Mouse (Mus musculus): Measurements from ENCODE around the gene Olfr1357.

Olfr1357 gene

DNA sequence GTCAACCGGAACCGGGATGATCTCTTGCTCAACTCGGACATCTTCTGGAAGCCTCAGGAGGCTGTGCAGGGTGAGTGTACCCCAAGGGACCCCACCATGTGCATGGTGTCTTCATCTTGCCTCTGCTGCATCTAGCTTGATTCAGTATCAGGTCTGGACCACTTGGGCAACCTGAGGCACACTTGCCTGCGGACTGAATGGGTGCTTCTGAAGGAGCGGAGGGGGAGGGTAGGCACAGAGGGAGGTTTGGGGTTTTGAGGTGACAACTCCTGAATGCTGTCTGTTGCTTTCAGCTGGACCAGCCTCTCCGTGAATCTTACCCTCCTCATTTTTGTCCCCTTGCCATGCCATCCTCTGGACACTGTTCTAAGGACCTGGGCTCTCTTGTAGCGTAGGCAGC is 36.8 kb downstream of the Olfr1357 start:
- DNase-seq (ENCODE audit: low read depth), result no peak

DNA sequence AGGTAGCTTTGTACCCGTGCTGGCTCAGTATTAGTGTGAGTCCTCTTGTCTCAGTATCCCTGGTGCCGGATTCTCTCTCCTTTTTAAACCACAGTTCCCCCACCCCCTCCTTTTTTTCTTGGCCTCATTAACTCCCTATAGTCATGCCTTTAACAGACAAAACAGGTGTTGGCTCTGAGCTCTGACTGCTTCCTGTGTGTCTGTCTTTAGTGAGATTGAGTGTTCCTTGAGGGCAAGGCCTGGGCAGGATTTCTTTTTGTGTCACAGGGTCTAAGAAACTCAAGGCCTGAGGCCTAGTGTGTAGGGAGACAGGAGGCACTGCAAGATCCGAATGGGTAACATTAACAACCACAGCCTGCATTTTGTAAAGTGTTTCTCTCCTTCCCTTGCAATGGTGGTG is 39.7 kb downstream of the Olfr1357 start:
- DNase-seq (ENCODE audit: low read depth), result no peak

DNA sequence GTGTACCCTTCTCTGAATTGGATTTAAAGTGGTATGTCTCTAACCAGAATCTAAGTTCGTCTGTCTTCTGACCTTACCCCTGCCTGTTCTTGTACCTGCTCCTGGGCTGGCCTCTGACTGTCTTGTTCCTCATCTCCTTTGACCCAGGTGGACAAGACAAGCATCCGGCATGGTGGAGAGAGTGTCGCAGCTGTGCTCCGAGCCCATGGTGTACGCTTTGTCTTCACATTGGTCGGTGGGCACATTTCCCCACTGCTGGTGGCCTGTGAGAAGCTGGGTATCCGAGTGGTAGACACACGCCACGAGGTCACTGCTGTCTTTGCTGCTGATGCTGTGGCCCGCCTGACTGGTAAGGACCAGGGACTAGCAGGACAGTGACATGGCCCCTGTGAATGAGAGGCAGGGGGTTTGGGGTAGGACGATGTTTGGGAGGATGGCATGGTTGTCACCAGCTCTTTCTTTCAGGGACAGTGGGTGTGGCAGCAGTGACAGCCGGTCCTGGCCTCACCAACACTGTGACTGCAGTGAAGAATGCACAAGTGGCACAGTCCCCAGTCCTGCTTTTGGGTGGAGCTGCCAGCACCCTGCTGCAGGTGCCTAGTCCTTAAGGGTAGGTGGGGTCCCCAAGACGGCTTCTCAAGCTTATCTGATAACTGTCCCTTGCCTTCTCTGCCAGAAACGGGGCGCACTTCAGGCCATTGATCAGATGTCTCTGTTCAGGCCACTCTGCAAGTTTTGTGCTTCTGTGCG is 41.3 kb downstream of the Olfr1357 start:
- DNase-seq (ENCODE audit: low read depth), result no peak

DNA sequence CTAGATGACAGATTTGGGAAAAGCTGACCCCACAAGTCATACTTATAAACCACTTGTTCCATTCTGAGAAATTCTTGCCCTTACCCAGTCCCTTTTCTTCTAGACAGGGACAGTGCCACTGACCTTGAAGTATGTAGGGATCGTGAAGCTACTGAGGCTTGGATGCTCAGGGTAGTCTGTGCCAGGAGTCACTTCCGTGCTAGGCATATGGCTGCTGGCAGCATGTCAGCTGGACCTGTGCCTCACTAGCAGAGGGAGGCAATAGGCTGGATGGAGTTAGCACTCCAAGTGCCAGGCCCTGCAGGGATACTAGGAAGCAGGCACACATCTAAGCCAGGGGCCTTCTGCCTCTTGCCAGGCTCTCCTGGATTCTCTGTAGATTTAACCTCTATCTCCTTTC is 42.2 kb downstream of the Olfr1357 start:
- DNase-seq (ENCODE audit: low read depth), result peak; percentile 92

DNA sequence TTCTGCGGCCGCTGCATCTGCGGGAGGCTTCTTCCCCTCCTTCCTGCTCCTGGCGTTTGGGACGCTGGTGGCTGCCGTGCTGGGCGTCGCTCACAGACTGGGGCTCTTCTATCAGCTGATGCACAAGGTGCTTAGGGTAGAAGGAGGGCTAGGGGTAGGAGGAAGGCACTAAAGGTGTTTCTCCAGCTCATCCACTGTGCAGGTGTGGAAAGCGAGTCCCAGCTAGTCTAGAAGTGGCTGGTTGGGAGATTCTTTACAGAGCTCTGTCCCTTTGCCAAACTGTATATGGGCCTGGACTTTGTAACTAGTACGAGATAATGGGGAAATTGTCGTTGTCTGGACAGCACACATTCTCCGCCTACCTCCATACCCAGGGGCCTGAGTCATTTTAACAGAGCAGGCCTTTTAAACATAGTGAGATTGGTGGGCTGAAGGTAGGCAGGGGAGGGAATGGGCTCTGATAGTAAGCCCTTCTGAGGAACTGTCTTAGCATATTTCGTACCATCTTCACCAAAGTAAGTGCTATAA is 42.7 kb downstream of the Olfr1357 start:
- DNase-seq (ENCODE audit: low read depth), result peak; percentile 52

DNA sequence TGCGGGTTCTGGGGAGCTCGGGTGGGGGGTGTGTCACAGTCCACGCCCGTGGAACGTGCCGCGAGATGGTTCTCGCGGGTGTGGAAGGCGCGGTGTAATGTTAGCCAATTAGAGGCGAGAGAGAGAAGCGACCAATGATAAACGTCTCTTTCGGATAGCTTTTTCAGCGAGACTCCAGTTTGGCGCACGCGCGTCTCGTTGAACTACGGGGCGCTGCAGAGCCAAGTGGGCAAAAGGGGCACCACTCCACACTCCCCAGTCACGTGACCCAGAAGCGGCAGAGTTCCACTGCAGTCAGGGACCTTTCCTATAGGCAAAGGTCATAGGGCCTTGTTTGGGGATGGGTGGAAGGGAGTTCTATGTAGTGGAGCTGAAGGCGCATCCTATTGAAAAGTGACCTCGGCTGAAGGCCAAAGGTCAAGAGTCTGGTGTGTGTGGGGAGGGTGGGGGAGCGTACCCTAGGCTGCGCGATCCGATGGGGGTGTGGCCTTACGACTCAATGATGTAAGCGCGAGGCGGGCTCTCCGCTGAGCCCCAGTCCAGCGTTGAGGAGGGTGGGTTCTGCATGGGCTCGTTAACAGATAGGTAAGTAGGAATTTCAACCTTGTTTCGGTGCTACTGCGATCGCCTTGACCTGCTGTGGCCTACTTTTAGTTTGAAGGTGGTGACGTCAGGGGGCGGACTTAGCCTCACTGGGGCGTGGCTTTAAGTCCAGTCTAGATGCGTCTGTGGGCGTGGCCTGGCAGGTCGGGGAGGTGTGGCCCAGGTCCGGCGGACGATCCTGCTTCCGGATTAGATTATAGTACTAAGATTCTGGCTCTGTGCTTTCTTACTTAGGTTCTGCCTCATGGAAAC is 43.4 kb downstream of the Olfr1357 start, which contains the start of gene Ilvbl:
TSS of gene Ilvbl (plus strand) at position 97 of the 855 bp plus-strand sequence.
- DNase-seq (ENCODE audit: low read depth), result peak; percentile 99

DNA sequence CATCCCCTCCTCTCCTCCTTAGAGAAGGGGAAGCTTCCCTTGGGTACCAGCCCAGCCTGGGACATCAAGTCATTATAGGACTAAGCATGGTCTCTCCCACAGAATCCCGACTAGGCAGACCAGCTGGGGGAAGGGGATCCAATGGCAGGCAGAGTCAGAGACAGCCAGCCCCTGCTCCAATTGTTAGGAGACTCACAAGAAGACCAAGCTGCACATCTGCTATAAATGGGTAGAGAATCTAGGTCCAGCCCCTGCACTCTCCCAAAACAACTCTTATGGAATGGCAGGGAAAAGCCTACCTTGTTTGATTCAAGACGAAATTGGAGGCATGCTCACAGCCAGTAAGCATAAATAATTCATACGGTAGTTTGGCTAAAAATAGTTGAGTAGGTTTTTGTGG is 44.6 kb downstream of the Olfr1357 start:
- DNase-seq (ENCODE audit: low read depth), result no peak

DNA sequence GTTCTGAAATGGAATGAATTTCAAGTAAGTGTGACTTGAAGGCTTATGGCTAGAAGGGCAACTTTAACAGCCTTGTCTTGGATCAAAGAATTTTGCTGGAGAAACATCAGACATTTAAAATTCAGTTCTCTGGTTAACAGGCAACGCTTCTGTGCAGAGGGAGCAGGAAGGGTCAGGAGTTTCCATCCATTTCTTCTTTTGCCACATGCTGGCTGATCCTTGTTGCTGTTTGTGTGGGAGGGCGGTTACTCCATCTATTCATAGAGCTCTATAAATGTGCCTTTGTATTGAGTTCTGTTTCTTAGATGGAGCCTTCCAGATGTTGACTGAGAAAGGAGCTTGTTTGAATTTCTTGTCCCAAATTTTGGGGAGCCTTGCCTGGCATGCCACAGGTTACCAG is 47.0 kb downstream of the Olfr1357 start:
- DNase-seq (ENCODE audit: low read depth), result peak; percentile 66

DNA sequence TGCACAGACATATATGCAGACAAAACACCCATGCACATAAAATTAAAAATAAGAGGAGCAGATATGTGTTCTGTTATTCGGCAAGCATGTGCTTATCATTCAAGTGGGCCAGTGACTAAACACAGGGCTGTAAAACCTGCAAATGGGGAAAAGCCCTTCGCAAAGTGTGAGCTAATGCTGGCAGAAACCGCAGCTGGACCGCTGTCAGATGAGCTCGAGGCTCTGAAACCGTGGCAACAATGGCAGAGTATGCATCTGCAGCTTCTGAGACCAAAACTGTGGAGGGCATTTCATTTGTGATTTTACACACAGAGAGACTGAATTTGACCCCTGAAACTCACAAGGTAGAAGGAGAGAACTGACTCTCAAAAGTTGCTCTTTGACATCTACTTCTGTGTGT is 47.5 kb downstream of the Olfr1357 start:
- peak; percentile 87 for DNase-seq (ENCODE audit: low read depth)

DNA sequence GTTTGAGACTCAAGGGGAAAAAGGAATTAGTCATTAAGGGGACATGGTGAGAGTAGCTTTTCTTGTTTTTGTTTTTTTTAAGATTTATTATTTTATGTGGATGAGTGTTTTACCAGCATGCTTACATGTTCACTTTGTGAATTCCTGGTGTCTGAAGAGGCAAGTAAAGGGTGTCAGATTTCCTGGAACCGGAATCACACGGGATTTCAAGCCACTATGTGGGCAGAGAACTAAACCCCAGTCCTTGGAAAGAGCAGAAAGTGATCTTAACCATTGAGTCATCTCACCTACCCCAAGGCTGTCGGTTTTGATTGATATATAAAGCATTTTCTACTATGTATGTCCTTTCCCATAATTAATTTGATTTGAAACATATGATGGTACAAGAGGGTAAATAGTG is 48.2 kb downstream of the Olfr1357 start:
- DNase-seq (ENCODE audit: low read depth), result peak; percentile 70

DNA sequence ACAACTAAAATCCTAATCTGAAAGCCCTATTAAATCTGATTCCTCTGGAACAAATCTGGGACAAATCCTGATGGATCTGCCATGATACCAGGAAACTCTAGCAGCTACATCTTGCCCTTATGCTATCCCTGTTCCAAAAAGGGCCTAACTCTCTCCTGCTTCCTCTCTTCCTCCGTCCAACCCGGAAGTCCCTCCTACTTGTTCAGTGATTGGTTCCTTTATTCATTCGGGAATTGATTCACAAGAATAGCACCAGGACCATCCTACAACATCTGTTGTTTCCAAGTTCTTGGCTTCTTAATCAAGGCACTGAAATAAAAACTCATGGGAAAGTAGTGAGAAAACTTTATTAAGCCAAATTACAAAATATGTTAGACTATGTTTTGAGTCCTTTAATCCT is 48.7 kb downstream of the Olfr1357 start:
- peak; percentile 36 for DNase-seq (ENCODE audit: low read depth)

DNA sequence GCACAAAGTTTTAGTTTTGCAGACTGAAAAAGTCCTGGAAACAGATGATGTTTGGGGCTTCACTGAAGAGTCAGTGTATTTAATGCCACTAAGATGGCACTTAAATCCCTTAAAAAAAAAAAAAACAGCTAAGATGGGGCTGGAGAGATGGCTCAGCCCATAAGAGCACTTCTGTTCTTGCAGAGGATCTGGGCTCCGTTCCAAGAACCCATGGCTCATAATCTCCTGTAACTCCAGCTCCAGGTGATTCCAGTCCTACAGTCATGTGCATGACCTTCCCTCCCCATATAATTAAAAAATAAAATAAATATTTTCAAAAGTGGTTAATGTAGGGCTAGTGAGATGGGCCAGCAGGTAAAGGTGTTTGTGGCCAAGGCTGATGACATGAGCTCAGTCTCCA is 52.8 kb downstream of the Olfr1357 start:
- DNase-seq (ENCODE audit: low read depth), result peak; percentile 53

Data from NIH3T3 (cell line).